Mouse (Mus musculus) right cerebral cortex, postnatal 4 days (tissue): ENCODE results near the gene Camta1.

Source experiments
- DNase-seq: peaks from one replicate; pipeline ENCODE4 v3.0.0-alpha.2; 2022

The Camta1 gene

GRCm38 (mm10) chr4:151179639-151180038 lies 682.0 kb downstream of the Camta1 start:
- no peak for DNase-seq

DNA sequence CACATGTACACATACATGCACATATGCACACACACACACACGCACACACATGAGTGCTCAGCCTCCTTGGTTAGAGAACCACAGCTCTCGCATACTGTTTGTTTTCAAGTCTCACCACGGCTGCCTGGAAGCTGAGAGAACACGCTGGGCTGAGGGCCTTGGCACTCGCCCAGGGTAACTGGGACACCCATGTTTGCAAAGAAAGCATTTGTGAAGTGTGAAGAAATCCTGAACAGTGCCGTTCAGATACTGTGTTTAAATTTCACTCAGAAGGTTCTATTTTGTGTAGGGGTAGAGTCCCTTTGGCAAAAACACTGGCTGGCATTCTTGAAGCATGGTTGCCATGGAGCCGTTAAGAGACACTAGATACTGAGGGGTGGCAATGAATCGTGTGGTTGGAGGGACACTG lies 682.7 kb downstream of the Camta1 start:
- peak; percentile 85 for DNase-seq

- no peak for DNase-seq
These were observed 689.1 kb downstream of the Camta1 start for GRCm38 (mm10) chr4:151172526-151172925.

- no peak for DNase-seq
These were observed 690.6 kb downstream of the Camta1 start for GRCm38 (mm10) chr4:151171117-151171516.

- DNase-seq: no peak
These were observed 691.0 kb downstream of the Camta1 start for GRCm38 (mm10) chr4:151170658-151171057.

- DNase-seq: no peak
These were observed 694.7 kb downstream of the Camta1 start for GRCm38 (mm10) chr4:151166969-151167368.

- DNase-seq: peak; percentile 90
These were observed 696.1 kb downstream of the Camta1 start for GRCm38 (mm10) chr4:151165539-151165938.

DNA sequence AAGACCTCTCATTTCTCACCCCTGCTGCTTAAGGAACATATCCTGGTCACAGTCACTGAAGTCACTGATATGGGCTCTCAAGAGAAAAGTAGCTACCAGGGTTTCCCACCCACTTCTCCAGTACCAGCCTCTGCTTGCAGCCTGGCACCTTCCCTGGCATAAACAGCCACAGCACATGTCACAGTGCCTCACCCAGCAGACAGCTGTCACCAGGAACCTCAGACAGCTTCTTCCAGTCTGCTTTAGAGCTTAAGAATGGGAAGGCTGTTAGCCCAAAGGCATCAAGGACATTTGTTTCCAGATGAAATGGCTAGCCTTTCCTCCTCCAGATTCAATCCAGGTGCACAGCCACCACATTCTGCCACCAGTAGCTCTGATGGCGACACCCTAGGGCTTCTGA lies 697.4 kb downstream of the Camta1 start:
- DNase-seq: no peak

DNA sequence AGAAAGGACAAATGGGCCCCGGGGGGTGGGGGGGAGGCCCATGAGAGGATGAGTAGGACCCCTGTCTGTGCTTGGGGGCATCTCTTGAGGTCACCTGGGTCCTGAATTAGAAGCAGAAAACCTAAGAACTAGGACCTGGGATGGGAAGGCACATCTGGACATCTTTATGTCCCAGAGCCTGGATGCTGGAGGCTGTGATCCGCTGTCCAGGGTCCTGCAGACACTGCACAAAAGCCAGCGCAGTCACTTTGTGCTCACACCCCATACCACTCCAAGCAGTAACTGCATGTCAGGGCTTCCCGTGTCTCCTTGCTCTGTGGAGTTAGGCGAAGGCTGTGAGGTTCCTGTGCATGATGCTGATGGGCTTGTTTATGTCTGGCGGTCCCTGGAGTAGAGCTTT lies 699.8 kb downstream of the Camta1 start:
- DNase-seq: no peak

- DNase-seq: no peak
These were observed 700.7 kb downstream of the Camta1 start for GRCm38 (mm10) chr4:151160932-151161331.

GRCm38 (mm10) chr4:151160476-151160875 lies 701.2 kb downstream of the Camta1 start:
- DNase-seq: no peak

DNA sequence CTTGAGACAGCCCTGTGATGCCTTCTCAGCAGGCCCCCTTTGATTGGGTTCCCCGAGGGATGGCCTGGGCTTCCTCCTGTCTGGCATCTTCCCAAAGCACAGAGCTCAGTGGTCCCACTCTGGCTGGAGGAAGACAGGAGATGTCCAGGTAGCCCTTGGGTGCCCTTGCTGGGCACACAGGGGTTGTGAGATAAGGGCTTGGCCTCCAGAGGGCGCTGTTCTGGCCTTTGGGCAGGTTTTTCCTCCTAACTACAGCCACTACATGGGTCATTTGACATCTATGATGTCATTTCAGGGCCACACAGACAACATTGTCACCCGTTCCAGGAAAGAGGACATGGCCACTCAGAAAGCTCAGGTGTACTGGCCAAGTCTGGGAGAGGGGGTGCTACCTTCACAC lies 703.4 kb downstream of the Camta1 start:
- DNase-seq: no peak

- DNase-seq: peak; percentile 98
These were observed 704.8 kb downstream of the Camta1 start for GRCm38 (mm10) chr4:151156904-151157303.

GRCm38 (mm10) chr4:151155587-151155986 lies 706.1 kb downstream of the Camta1 start:
- peak; percentile 44 for DNase-seq

GRCm38 (mm10) chr4:151154306-151154705 lies 707.4 kb downstream of the Camta1 start:
- no peak for DNase-seq

DNA sequence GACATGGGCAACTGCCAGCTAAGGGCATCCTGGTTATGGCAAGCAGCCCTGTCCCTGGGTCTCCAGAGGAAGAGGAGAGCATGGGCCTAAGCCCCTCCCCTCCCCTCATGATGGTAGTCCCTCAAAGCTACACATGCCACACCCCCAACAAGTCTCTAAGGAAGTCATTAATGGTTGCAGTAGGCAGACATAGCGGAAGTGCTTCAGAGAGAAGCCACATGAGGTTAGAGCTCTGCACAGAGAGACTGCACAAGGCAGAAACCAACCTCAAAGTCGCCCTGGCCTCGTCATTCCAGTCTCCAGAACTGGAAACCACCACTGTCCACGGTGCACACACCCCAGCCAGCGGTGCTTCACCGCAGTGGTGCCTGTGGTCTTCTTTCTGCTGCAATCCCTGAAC lies 709.7 kb downstream of the Camta1 start:
- DNase-seq: no peak

GRCm38 (mm10) chr4:151150842-151151241 lies 710.8 kb downstream of the Camta1 start:
- DNase-seq: no peak

GRCm38 (mm10) chr4:151150115-151150514 lies 711.6 kb downstream of the Camta1 start:
- no peak for DNase-seq

- no peak for DNase-seq
These were observed 714.1 kb downstream of the Camta1 start for GRCm38 (mm10) chr4:151147541-151147940.

- no peak for DNase-seq
These were observed 717.6 kb downstream of the Camta1 start for GRCm38 (mm10) chr4:151144121-151144520.

- peak; percentile 100 for DNase-seq
These were observed 720.3 kb downstream of the Camta1 start for GRCm38 (mm10) chr4:151141196-151141880.

- DNase-seq: peak; percentile 86
These were observed 721.2 kb downstream of the Camta1 start for GRCm38 (mm10) chr4:151140368-151140982.

DNA sequence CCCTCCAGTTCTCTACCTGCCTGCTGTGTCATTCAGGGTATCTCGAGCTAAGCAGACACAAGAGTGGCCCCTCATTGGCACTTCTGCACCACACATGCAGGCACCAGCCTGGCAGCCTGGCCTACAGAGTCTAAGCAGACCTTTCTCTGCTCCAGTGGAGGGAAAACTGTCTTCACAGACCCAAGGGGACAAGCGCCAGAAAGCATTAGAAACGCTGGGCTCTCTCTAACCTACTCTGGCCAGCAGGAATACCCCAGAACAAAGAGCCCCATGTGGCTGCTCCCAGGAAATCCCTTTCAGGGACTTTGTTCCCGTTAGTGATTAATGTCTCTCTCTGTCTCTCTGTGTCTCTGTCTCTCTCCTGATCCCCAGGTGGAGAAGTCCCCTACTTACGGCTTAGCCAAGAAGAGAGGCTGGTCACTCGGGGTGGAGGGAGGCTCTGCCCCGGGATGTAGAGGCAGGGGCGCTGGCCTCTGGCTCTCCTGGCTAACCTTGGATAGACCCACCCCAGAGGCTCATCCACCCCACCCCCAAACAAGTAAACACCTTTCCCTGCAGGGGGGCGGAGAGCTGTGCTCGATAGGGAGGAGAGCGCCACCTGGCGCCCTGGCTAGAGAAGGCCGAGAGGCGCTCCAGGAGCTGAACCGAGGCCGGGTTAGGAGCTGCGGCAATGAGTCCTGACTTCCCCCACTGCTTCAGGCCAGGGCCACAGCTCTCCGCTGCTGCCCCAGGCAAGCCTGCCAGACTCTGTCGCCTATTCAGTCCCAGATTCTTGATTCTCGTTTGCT lies 722.4 kb downstream of the Camta1 start:
- peak; percentile 89 for DNase-seq

DNA sequence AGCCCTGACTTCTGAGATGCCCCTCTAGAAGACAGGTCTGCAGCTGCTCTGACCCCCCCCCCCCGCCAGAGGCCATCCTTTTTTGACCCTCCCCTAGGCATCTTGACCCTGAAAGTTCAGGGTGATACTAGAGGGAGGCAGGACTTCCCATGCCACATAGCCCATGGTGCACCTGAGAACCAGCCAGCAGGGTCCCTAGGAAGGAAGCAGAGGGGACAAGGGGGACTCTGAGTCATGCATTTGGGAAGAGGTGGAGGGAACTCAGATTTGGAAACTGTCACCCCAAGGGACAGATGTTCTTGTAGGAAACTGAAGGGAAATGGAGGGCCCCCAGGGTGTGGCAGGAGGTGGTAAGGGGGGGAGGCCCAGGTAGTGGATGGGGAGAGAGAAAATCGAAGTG lies 723.1 kb downstream of the Camta1 start:
- no peak for DNase-seq
